Mouse (Mus musculus): ENCODE data around the gene Yif1a. TPM values are rescaled to one million over a fixed set of nuclear protein-coding genes. Genes with fewer than 3 reads are reported as not detected.
A peak's percentile ranks its signal among the peaks of the same experiment; 100 is the strongest.

Gene Yif1a
- polyA plus RNA-seq, 1 experiment, result 62.8 TPM

- no peak for DNase-seq (ENCODE audit: low read depth)
- TF ChIP-seq POLR2A (IDR thresholded peaks at IDR 0.05; ENCODE audit: borderline replicate concordance, extremely low read depth, insufficient read depth, insufficient read length, poor library complexity, severe bottlenecking), result no peak
- TF ChIP-seq CTCF (IDR thresholded peaks at IDR 0.05; ENCODE audit: borderline replicate concordance, extremely low read depth, insufficient read depth, insufficient read length), result no peak
These were observed 5.3 kb downstream of the Yif1a start for GRCm38 (mm10) chr19:5093481-5094242.

GRCm38 (mm10) chr19:5094243-5094632 lies 5.9 kb downstream of the Yif1a start:
- TF ChIP-seq CTCF (IDR thresholded peaks at IDR 0.05; ENCODE audit: borderline replicate concordance, extremely low read depth, insufficient read depth, insufficient read length) (peak; percentile 92), POLR2A (IDR thresholded peaks at IDR 0.05; ENCODE audit: borderline replicate concordance, extremely low read depth, insufficient read depth, insufficient read length, poor library complexity, severe bottlenecking) (no peak; the same call in 1 of the 2 replicates)

DNA sequence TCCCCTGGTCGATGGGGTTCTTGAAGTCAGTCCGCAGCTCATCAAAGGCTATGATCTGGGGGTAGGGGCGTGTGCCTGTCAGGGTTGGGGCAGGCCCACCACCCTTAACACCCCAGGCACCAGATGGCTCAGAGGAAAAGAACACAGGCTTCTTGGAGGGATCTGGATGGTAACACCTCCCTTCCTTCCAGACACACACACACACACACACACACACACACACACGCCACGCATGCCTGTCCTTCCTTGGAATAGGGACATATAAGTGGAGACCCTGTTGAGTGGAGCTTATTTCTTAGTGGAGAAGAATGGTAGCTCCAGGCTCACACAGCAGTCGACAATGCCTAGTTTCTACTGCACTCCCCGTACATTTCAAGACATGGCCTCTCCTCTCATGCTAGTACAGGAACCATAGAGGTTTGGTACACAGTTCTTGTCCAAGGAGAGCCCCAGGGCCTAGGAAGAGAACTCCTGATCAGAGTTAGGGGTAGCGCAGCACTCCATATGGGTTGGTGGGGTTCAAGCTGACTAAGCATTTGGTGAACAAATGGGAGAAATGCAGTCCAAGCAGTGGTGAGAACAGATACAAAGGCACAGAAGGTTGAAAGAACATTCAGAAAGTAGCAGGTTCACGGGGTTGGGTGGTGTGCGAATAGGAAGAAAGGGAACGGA lies 6.5 kb downstream of the Yif1a start:
- TF ChIP-seq CTCF (IDR thresholded peaks at IDR 0.05; ENCODE audit: borderline replicate concordance, extremely low read depth, insufficient read depth, insufficient read length) (no peak), POLR2A (IDR thresholded peaks at IDR 0.05; ENCODE audit: borderline replicate concordance, extremely low read depth, insufficient read depth, insufficient read length, poor library complexity, severe bottlenecking) (no peak)
- no peak for DNase-seq (ENCODE audit: low read depth)

More at GRCm38 (mm10) chr19:5094243-5094632, 5.9 kb downstream of the Yif1a start:
- peak; percentile 98 for DNase-seq (ENCODE audit: low read depth)

DNA sequence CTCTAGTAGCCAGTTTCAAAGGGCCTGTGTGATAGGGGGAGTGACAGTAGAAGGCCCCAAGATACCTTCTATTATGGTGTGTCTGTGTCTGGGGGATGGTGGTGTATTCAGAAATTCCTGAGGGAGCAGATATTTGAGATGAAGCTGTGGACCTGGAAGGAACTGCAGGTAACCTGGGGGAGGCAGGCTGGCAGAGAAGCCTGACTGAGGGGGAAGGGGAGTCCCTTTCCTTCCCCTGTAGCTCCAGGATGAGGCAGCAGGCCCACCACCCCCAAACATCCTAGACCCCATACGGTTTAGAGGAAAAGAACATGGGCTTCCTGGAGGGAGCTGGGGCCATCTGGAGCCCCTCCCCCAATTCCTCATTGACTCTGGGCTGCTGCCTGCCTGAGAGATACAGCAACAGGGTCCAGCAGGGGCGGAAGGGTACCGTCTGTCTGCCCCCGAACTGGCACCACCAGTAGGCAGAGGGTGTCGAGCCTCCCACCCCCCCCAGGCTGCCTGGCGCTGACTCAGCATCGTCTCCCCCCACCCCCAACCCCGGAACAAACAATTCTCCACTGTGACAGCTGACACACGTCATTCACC lies 7.6 kb downstream of the Yif1a start:
- TF ChIP-seq CTCF (IDR thresholded peaks at IDR 0.05; ENCODE audit: borderline replicate concordance, extremely low read depth, insufficient read depth, insufficient read length) (no peak), POLR2A (IDR thresholded peaks at IDR 0.05; ENCODE audit: borderline replicate concordance, extremely low read depth, insufficient read depth, insufficient read length, poor library complexity, severe bottlenecking) (no peak)
- DNase-seq (ENCODE audit: low read depth), result peak; percentile 60

DNA sequence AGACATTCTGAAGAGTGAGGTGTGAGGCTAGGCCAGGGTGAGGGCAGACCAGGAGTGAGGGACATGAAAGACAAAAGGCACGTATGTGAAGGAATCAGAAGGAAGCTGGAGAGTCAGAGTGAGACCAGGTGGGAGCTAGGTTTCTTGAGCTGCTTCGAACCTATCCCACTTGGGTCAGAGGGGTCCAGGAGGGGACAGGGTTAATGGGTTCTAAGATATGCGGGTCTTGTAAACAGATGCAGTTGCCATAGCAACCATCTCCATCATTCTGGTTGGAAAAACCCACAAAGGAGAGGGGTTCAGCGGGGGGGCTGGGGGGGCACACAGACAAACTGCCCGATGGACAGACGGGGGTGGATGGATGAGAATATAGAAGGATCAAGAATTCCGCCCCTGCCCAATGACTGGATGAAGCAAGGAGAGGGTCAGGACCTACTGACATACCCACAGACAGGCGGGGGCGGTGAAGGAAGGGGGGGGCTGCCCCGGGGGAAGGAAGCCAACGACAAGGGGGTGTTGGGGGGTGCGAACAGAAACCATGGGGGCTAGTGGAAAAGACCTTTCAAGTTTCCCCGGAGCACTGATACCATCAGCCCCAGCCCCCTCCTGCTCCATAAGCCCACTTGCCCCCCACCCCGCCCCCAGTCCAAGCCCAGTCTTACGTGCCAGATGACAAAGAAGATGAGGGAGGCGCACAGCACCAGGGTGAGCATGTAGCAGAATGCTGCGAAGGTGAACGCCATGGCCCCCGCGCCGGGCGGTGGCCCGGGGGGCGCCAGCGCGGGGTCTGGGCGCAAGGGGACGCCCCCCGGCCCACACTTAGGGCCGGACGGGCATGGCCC lies 9.4 kb downstream of the Yif1a start:
- no peak for TF ChIP-seq CTCF (IDR thresholded peaks at IDR 0.05; ENCODE audit: borderline replicate concordance, extremely low read depth, insufficient read depth, insufficient read length)
- no peak for TF ChIP-seq POLR2A (IDR thresholded peaks at IDR 0.05; ENCODE audit: borderline replicate concordance, extremely low read depth, insufficient read depth, insufficient read length, poor library complexity, severe bottlenecking)
- peak; percentile 77 for DNase-seq (ENCODE audit: low read depth)

GRCm38 (mm10) chr19:5098363-5099143 lies 10.2 kb downstream of the Yif1a start, which contains the start of gene Cnih2:
Cnih2 (minus strand) TSS chr19:5098521.
- DNase-seq (ENCODE audit: low read depth), result peak; percentile 85
- TF ChIP-seq CTCF (IDR thresholded peaks at IDR 0.05; ENCODE audit: borderline replicate concordance, extremely low read depth, insufficient read depth, insufficient read length) (no peak), POLR2A (IDR thresholded peaks at IDR 0.05; ENCODE audit: borderline replicate concordance, extremely low read depth, insufficient read depth, insufficient read length, poor library complexity, severe bottlenecking) (peak; percentile 57)

DNA sequence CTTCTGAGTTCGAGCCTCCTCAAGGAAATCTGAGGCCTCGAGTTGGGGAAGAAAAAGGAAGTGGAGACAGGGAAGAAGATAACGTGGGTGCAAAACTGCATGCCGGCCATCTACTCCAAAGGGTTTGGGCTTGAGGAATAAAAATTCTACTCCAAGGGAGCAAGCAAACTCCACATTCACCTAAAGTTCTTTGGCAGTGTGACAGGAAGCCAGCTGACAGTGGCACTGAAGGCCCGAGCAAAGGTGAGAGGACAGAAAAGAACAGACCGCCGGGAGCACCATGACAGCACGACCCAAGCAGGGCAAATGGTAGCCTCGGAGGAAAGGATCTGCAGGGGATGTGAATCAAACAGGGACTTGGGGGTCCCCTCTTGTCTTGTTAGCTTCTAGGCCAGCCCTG lies 17.7 kb downstream of the Yif1a start:
- no peak for DNase-seq (ENCODE audit: low read depth)
- TF ChIP-seq CTCF (IDR thresholded peaks at IDR 0.05; ENCODE audit: borderline replicate concordance, extremely low read depth, insufficient read depth, insufficient read length), result no peak
- no peak for TF ChIP-seq POLR2A (IDR thresholded peaks at IDR 0.05; ENCODE audit: borderline replicate concordance, extremely low read depth, insufficient read depth, insufficient read length, poor library complexity, severe bottlenecking)

DNA sequence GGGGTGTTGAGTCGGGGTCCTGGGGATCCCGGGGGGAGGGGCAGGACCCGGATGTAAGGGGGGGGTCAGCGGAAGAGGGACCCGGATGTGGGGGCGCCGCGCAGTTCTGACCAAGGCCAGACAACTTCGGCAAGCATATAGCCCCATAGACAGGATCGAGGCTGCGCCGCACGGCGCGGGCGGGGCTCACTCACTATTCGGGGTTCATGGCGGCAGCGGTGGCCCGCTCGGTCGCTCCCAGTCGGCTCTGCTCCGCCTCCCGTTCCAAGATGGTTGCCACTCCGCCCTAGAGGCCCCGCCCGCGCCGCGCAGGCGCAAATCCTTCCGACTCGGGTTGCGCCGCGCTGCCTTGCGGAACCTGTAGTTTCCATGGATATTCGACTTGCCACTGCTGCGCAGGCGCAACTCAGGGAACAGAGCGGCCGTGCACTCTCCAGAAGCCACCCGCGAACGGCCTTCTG lies 18.4 kb downstream of the Yif1a start, which contains the start of gene Rab1b:
Rab1b (minus strand) TSS at position 342 of the 461 bp plus-strand sequence.
- peak; percentile 99 for DNase-seq (ENCODE audit: low read depth)
- TF ChIP-seq POLR2A (IDR thresholded peaks at IDR 0.05; ENCODE audit: borderline replicate concordance, extremely low read depth, insufficient read depth, insufficient read length, poor library complexity, severe bottlenecking) (peak; percentile 70; the same call in 1 of the 2 replicates), CTCF (IDR thresholded peaks at IDR 0.05; ENCODE audit: borderline replicate concordance, extremely low read depth, insufficient read depth, insufficient read length) (no peak)

DNA sequence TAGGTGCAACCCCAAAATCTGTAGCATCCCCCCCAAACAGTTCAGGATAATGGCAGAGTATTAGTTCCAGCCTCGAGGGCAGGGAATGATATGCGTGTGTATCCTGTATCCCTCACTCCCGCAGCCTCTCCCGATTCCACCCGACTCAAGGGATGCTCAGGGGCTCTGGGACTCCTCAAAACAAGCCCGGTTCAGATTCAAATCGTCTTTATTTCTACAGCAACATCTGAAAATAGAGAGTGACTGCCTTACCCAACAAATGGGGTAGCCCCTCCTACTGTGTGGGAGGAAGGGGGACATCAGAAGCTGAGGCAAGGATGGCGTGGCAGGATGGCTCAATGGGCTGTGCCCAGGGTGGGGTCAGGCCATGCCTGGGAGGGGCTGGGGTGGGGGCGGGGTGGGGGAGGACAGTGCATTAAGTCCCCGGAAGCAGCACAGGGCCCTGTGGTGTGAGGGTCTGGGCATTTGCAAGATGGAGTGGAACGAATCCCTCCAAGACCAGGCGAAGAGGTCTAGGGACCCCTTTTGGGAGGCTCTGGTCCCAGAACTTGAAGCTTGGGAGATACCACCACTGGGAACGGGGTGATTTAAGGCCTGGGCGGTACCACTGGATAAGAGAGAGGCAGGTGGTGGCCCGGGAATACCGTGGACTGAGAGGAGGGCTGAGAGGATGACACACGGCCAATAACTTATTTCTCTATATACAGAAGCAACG lies 19.4 kb downstream of the Yif1a start:
- TF ChIP-seq CTCF (IDR thresholded peaks at IDR 0.05; ENCODE audit: borderline replicate concordance, extremely low read depth, insufficient read depth, insufficient read length), result no peak
- no peak for TF ChIP-seq POLR2A (IDR thresholded peaks at IDR 0.05; ENCODE audit: borderline replicate concordance, extremely low read depth, insufficient read depth, insufficient read length, poor library complexity, severe bottlenecking)
- no peak for DNase-seq (ENCODE audit: low read depth)
